Mouse (Mus musculus) intestine, embryonic 16.5 days (tissue): Measurements from ENCODE around the gene Kcnj10. TPM values are rescaled to one million over a fixed set of nuclear protein-coding genes. Genes with fewer than 3 reads are reported as not detected.

Experiments
- ATAC-seq: fragments of 200-750 bp; cut with Nextera tagmentation; 2 replicates; pipeline ENCODE4 v1.8.0; 2017; ENCODE audit warnings: moderate TSS enrichment, moderate library complexity
- H3K27ac ChIP-seq: fragments of 300-500 bp; sonication (generic); 2 replicates; pipeline ENCODE4 v1.5.1; 2014; ENCODE audit warnings: mild to moderate bottlenecking, low read length
- H3K27me3 ChIP-seq: fragments of 300-500 bp; sonication (generic); replicated peaks from 2 replicates; pipeline ENCODE4 v1.6.1; 2014; ENCODE audit warnings: low read length, control low read depth, mixed read lengths; ENCODE audit not compliant: control insufficient read depth, insufficient read depth
- H3K36me3 ChIP-seq: fragments of 300-500 bp; sonication (generic); 2 replicates; pipeline ENCODE4 v1.6.1; 2014; ENCODE audit warnings: low read length, control low read depth; ENCODE audit not compliant: control insufficient read depth, insufficient read depth
- H3K4me1 ChIP-seq: fragments of 300-500 bp; sonication (generic); 2 replicates; pipeline ENCODE4 v1.6.1; 2014; ENCODE audit warnings: low read length, control low read depth, mixed read lengths; ENCODE audit not compliant: control insufficient read depth, insufficient read depth
- H3K4me2 ChIP-seq: fragments of 300-500 bp; sonication (generic); 2 replicates; pipeline ENCODE4 v1.6.1; 2014; ENCODE audit warnings: low read depth, low read length, control low read depth
- H3K4me3 ChIP-seq: fragments of 300-500 bp; sonication (generic); 2 replicates; pipeline ENCODE4 v1.5.1; 2014; ENCODE audit warnings: mild to moderate bottlenecking, low read length
- H3K9ac ChIP-seq: fragments of 300-500 bp; sonication (generic); 2 replicates; pipeline ENCODE4 v1.6.1; 2014; ENCODE audit warnings: low read depth, low read length
- H3K9me3 ChIP-seq: fragments of 300-500 bp; sonication (generic); 2 replicates; pipeline ENCODE4 v1.6.1; 2016; ENCODE audit warnings: low read length, control low read depth; ENCODE audit not compliant: control insufficient read depth
- WGBS: fragments of 180-500 bp; shearing (Covaris S2); extraction: QIAGEN DNeasy Blood & Tissue Kit; methylation state at CpG from one replicate; pipeline ENCODE4 v1.1.7; 2014; 5-methylcytosine and 5-hydroxymethylcytosine counted together
- polyA plus RNA-seq: library from polyadenylated mRNA; unstranded; fragments of >200 nt; fragmentation: Nextera tagmentation; extraction: Ambion mirVana; gene quantifications from 2 replicates; pipeline ENCODE4 v1.2.1, GENCODE M21; 2015

The Kcnj10 gene
- polyA plus RNA-seq, 1 experiment from 2014 or later: 0.10 TPM

DNA sequence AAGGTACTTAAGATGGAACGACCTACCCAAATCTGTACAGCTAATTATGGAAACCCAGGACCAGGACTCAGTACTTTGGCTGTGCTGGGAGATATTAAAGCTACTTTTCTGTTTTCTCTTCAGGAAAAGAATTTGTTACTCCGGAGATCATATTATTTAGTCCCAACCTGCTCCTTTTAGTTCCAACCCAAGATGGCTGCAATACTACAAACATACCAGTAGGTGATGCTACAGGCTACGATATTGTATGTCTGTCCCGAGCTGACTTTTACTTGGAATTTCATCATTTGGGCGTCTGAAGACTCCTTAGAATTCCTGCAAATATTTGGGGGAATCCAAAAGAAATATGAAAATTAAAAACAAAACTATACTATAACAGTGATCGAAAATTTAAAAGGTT lies 68.0 kb downstream of the Kcnj10 start:
- no peaks in the 10 kb centered on the region for H3K36me3 ChIP-seq
- H3K4me2 ChIP-seq: no peak overlapping the region
- no peaks in the 10 kb centered on the region for H3K4me1 ChIP-seq
- H3K9me3 ChIP-seq: no peaks in the 10 kb centered on the region
- no peaks in the 10 kb centered on the region for H3K27me3 ChIP-seq
- H3K9ac ChIP-seq: no peak overlapping the region
- 0 out of 2 replicates have a peak, but pooled peaks have one; percentile 35 for ATAC-seq
- H3K27ac ChIP-seq: no peak overlapping the region
- WGBS: 9% methylated on average over 6 of the region's 6 CpGs
- H3K4me3 ChIP-seq: no peak overlapping the region

- 10% methylated on average over 5 of the region's 5 CpGs for WGBS
- Histone ChIP-seq H3K4me3 (no peak overlapping the region), H3K9ac (no peak overlapping the region), H3K27ac (no peak overlapping the region), H3K4me1 (no peaks in the 10 kb centered on the region), H3K4me2 (no peak overlapping the region), H3K9me3 (no peaks in the 10 kb centered on the region), H3K36me3 (no peaks in the 10 kb centered on the region), H3K27me3 (no peaks in the 10 kb centered on the region)
- ATAC-seq: no peak
Observed at GRCm38 (mm10) chr1:172409431-172409830, 68.4 kb downstream of the Kcnj10 start.

DNA sequence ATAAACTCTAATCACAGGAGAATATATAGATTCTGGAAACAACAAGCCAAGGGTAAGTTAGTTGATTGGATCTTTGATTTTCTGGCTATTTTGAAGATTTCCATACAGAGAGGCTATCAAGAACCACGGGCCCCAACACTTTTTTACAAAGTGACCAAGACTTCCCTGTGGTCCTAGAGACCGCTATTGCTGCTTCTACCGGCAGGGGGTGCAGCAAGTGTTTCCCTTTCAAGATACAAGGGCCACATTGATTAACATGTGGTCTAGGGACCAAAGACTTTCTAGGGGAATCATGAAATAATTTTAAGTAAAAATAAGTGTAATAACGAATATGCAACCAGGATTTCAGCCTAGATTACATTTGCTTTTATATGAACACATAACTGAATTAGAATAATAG lies 69.8 kb downstream of the Kcnj10 start:
- Histone ChIP-seq H3K4me1 (no peaks in the 10 kb centered on the region), H3K4me2 (no peak overlapping the region), H3K27me3 (no peaks in the 10 kb centered on the region), H3K36me3 (no peaks in the 10 kb centered on the region), H3K9me3 (no peaks in the 10 kb centered on the region), H3K4me3 (no peak overlapping the region), H3K9ac (no peak overlapping the region), H3K27ac (no peak overlapping the region)
- 5% methylated on average over 4 of the region's 4 CpGs for WGBS
- ATAC-seq: no peak

GRCm38 (mm10) chr1:172412204-172412603 lies 71.2 kb downstream of the Kcnj10 start:
- H3K36me3 ChIP-seq: no peaks in the 10 kb centered on the region
- no peaks in the 10 kb centered on the region for H3K27me3 ChIP-seq
- H3K4me2 ChIP-seq: no peak overlapping the region
- under 1% methylated on average over 5 of the region's 5 CpGs for WGBS
- no peak overlapping the region for H3K4me3 ChIP-seq
- H3K4me1 ChIP-seq: no peaks in the 10 kb centered on the region
- H3K9ac ChIP-seq: no peak overlapping the region
- no peak overlapping the region for H3K27ac ChIP-seq
- no peaks in the 10 kb centered on the region for H3K9me3 ChIP-seq
- ATAC-seq: peak; percentile 57

GRCm38 (mm10) chr1:172413491-172414230 lies 72.7 kb downstream of the Kcnj10 start:
- H3K36me3 ChIP-seq: no peaks in the 10 kb centered on the region
- no peaks in the 10 kb centered on the region for H3K4me1 ChIP-seq
- H3K4me3 ChIP-seq: no peak overlapping the region
- H3K27me3 ChIP-seq: no peaks in the 10 kb centered on the region
- ATAC-seq: no peak
- no peak overlapping the region for H3K4me2 ChIP-seq
- WGBS: 82% methylated on average over 4 of the region's 4 CpGs
- no peaks in the 10 kb centered on the region for H3K9me3 ChIP-seq
- no peak overlapping the region for H3K27ac ChIP-seq
- H3K9ac ChIP-seq: no peak overlapping the region

- Histone ChIP-seq H3K9me3 (no peaks in the 10 kb centered on the region), H3K27me3 (no peaks in the 10 kb centered on the region), H3K36me3 (no peaks in the 10 kb centered on the region), H3K4me1 (no peaks in the 10 kb centered on the region), H3K4me3 (no peak overlapping the region), H3K27ac (no peak overlapping the region), H3K4me2 (no peak overlapping the region), H3K9ac (no peak overlapping the region)
- ATAC-seq: no peak
- 87% methylated on average over 6 of the region's 6 CpGs for WGBS
Observed at GRCm38 (mm10) chr1:172414231-172414585, 73.2 kb downstream of the Kcnj10 start.

DNA sequence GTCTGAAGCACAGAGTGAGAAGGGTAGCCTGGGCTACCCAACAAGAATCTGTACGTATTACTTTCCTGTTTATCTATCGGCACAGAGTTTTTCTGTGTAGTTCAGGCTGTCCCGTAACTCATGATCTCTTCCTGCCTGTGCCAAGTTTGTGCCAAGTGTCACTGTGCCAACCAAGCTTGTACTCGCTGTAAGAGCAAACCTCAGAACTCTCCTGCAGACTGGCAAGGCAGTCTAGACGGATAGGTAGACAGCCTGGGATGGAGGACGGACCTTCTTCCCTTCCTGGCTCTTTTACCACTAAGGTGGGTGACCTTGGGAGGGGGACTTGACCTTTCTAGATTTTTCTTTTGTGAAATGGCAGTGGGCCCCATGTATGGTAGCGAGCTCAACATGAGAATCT lies 74.1 kb downstream of the Kcnj10 start:
- WGBS: 87% methylated on average over 7 of the region's 7 CpGs
- no peak for ATAC-seq

DNA sequence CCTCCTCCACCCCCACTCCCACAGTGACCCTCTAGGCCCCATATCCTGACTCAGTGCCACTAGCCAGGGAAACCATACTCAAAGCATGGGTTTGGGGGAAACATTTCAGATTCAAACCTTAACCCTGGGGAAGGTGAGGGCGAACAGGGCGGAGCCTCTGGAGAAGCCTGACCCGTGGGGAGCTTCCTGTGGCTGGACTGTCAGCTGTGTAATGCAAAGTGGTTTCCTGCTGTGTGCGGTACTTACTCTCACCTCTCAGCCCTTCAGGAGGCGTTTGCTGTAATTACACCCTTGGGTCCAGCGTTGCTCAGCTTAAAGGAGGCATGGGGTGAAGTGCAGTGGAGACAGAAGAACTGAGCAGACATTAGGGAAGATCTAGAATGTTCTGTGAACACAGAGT lies 77.2 kb downstream of the Kcnj10 start:
- Histone ChIP-seq H3K4me1 (no peaks in the 10 kb centered on the region), H3K27ac (no peak overlapping the region), H3K4me3 (no peak overlapping the region), H3K27me3 (no peaks in the 10 kb centered on the region), H3K36me3 (no peaks in the 10 kb centered on the region), H3K9me3 (no peaks in the 10 kb centered on the region), H3K4me2 (no peak overlapping the region), H3K9ac (no peak overlapping the region)
- WGBS: 23% methylated on average over 6 of the region's 6 CpGs
- ATAC-seq: 0 out of 2 replicates have a peak, but pooled peaks have one; percentile 44

More for the DNA sequence above, 74.1 kb downstream of the Kcnj10 start:
- Histone ChIP-seq H3K4me3 (no peak overlapping the region), H3K9me3 (no peaks in the 10 kb centered on the region), H3K36me3 (no peaks in the 10 kb centered on the region), H3K9ac (no peak overlapping the region), H3K4me2 (no peak overlapping the region), H3K27me3 (no peaks in the 10 kb centered on the region), H3K27ac (no peak overlapping the region), H3K4me1 (no peaks in the 10 kb centered on the region)

- H3K9ac ChIP-seq: no peak overlapping the region
- H3K4me3 ChIP-seq: no peak overlapping the region
- H3K4me2 ChIP-seq: no peak overlapping the region
- 73% methylated on average over 3 of the region's 3 CpGs for WGBS
- H3K4me1 ChIP-seq: no peaks in the 10 kb centered on the region
- no peaks in the 10 kb centered on the region for H3K27me3 ChIP-seq
- H3K36me3 ChIP-seq: no peaks in the 10 kb centered on the region
- no peak for ATAC-seq
- H3K27ac ChIP-seq: no peak overlapping the region
- no peaks in the 10 kb centered on the region for H3K9me3 ChIP-seq
Observed at GRCm38 (mm10) chr1:172418642-172419041, 77.6 kb downstream of the Kcnj10 start.

DNA sequence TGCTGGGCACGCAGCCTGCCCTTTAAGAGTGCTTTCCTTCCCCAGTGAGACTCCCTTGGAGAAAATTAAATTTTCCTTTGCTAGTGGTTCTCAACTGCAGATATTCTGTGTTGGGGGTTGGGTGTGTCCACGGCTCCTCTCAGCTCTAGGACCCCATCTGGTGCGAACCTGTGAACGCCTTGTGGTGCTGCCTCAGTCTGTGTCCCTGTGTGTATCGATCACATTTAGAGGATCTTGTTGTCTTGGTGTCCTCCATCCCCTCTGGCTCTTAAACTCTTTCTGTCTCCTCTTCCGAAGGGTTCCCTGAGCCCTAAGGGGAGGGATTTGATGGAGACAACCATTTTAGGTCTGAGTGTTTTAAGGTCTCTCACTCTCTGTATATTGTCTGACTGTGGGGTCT lies 79.2 kb downstream of the Kcnj10 start:
- H3K27ac ChIP-seq: no peak overlapping the region
- H3K9ac ChIP-seq: no peak overlapping the region
- ATAC-seq: no peak
- H3K27me3 ChIP-seq: no peaks in the 10 kb centered on the region
- no peak overlapping the region for H3K4me3 ChIP-seq
- H3K4me1 ChIP-seq: no peaks in the 10 kb centered on the region
- H3K4me2 ChIP-seq: no peak overlapping the region
- H3K36me3 ChIP-seq: no peaks in the 10 kb centered on the region
- no peaks in the 10 kb centered on the region for H3K9me3 ChIP-seq
- WGBS: 84% methylated on average over 6 of the region's 6 CpGs
